Mouse (Mus musculus) heart, embryonic 11.5 days (tissue): ENCODE results near the gene Ttpal. TPM values are rescaled to one million over a fixed set of nuclear protein-coding genes. Genes with fewer than 3 reads are reported as not detected.
A peak's percentile ranks its signal among the peaks of the same experiment; 100 is the strongest.

Source experiments
- ATAC-seq: fragments of 200-750 bp; cut with Nextera tagmentation; replicated peaks from 2 replicates; pipeline ENCODE4 v1.8.0; 2017; ENCODE audit warnings: moderate library complexity; ENCODE audit not compliant: insufficient number of reproducible peaks, low FRiP score, low TSS enrichment
- H3K27ac ChIP-seq: fragments of 300-500 bp; sonication (generic); 2 replicates; pipeline ENCODE4 v1.5.1; 2014; ENCODE audit warnings: mild to moderate bottlenecking, low read depth, low read length
- H3K27me3 ChIP-seq: fragments of 300-500 bp; sonication (generic); 2 replicates; pipeline ENCODE4 v1.6.1; 2014; ENCODE audit warnings: mild to moderate bottlenecking, low read length, mixed read lengths; ENCODE audit not compliant: control insufficient read depth, insufficient read depth
- H3K36me3 ChIP-seq: fragments of 300-500 bp; sonication (generic); 2 replicates; pipeline ENCODE4 v1.6.1; 2014; ENCODE audit warnings: mild to moderate bottlenecking, low read length, moderate library complexity, mixed read lengths; ENCODE audit not compliant: control insufficient read depth, insufficient read depth
- H3K4me1 ChIP-seq: fragments of 300-500 bp; sonication (generic); 2 replicates; pipeline ENCODE4 v1.6.1; 2014; ENCODE audit warnings: low read length; ENCODE audit not compliant: control insufficient read depth, insufficient read depth
- H3K4me2 ChIP-seq: fragments of 300-500 bp; sonication (generic); 2 replicates; pipeline ENCODE4 v1.6.1; 2014; ENCODE audit warnings: mild to moderate bottlenecking, moderate library complexity
- H3K4me3 ChIP-seq: fragments of 300-500 bp; sonication (generic); 2 replicates; pipeline ENCODE4 v1.5.1; 2014; ENCODE audit warnings: low read depth, low read length
- H3K9ac ChIP-seq: fragments of 300-500 bp; sonication (generic); 2 replicates; pipeline ENCODE4 v1.6.1; 2014; ENCODE audit warnings: mild to moderate bottlenecking, low read depth, low read length, moderate library complexity
- H3K9me3 ChIP-seq: fragments of 300-500 bp; sonication (generic); replicated peaks from 2 replicates; pipeline ENCODE4 v1.6.1; 2016; ENCODE audit warnings: low read length; ENCODE audit not compliant: control insufficient read depth
- WGBS: fragments of 180-500 bp; shearing (Covaris S2); extraction: QIAGEN DNeasy Blood & Tissue Kit; methylation state at CpG from one replicate; pipeline ENCODE4 v1.1.7; 2014; ENCODE audit not compliant: insufficient replicate concordance; 5-methylcytosine and 5-hydroxymethylcytosine counted together
- polyA plus RNA-seq: library from polyadenylated mRNA; unstranded; fragments of >200 nt; fragmentation: Nextera tagmentation; extraction: Ambion mirVana; gene quantifications from 2 replicates; pipeline ENCODE4 v1.2.1, GENCODE M21; 2014

Ttpal gene
- 28.2 TPM in 2 replicates for polyA plus RNA-seq

DNA sequence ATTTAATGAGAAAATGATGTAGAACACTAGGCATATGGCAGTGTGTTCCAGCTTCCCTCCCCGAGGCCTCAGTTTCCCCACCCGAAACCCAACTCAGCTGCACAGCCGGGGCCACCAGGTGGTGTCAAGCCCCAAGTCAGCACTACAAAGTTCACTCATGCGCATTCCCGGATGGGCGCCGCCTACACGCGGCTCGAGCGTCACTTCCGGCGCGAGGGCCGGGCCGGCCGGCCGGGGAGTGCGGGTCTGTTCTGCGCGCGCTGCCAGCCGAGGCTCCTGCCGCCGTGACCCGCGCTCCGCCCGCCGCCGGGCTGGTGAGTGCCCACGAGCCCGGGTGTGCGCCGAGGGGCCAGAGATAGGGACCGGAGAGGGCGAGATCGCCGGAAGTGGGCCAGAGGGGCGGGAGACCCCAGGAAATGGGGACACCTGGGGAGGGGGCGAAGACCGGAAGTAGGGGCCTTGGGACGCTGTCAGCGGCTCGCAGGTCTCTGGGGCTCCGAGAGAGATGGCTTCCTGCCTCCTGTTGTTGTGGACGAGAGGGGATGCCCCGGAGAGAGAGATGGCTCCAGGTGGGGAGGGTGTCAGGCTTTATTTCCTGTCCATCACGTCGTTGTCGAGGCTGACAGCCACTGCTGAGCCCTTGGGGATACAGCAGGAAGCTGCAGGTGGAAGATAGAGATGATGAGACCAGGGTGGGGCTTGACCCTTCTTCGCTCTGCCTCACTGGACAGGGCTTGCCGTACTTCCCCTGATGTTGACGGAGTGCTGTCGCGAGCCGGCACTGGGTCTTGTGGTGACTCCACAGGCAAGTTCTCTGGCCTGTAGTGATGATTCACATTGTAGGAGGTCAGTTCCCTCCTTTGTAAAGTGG is at the start of gene Ttpal:
Ttpal (plus strand) TSS at position 214 of the 871 bp plus-strand sequence.
- Histone ChIP-seq H3K4me2 (peak within 1 kb of the TSS; percentile 99), H3K4me1 (peaks cover 9% of the 10 kb centered on the region; the same call in 1 of the 2 replicates), H3K9ac (peak within 1 kb of the TSS; percentile 97), H3K27me3 (no peaks in the 10 kb centered on the region), H3K27ac (peak within 1 kb of the TSS; percentile 78), H3K36me3 (no peaks in the 10 kb centered on the region), H3K9me3 (no peaks in the 10 kb centered on the region), H3K4me3 (peak within 1 kb of the TSS; percentile 85)
- peak; percentile 87 for ATAC-seq
- WGBS = 1% methylated on average over 57 of the region's 57 CpGs

GRCm38 (mm10) chr2:163552518-163552929 is 49.6 kb upstream of the Ttpal start:
- H3K9ac ChIP-seq = no peak overlapping the region
- H3K27me3 ChIP-seq = peaks cover 27% of the 10 kb centered on the region
- no peak overlapping the region for H3K4me2 ChIP-seq
- 0 out of 2 replicates have a peak, but pooled peaks cover 7% of the 10 kb centered on the region for H3K4me1 ChIP-seq
- no peaks in the 10 kb centered on the region for H3K36me3 ChIP-seq
- H3K27ac ChIP-seq = no peak overlapping the region
- WGBS = 63% methylated on average over 8 of the region's 8 CpGs
- ATAC-seq = no peak
- no peak overlapping the region for H3K4me3 ChIP-seq
- H3K9me3 ChIP-seq = no peaks in the 10 kb centered on the region

DNA sequence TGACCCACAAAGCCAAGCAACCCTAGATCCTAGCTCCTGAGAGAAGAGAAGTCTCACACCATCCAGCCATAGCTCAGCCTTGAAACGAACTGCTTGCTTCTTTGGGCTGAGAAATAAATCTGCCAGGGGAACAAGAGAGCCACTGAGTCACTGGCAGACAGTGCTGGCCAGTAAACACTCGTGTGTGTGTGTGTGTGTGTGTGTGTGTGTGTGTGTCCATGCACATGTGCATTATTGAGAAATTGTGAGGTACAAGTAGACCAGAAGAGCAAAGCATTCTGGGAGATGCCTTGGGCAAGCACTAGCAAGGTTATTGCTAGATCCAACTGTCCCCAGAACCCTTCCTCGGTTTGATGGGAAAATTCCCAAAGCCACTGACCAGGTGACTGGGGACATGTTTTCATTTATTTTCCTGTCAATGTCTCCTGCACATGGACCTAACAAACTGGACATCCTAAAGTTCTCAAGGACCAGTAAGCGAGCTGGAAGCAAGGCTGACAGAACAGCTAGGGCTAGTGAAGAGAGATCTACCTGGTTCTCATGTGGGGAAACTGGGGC is 47.6 kb upstream of the Ttpal start:
- H3K27me3 ChIP-seq = peaks cover 30% of the 10 kb centered on the region
- WGBS = 70% methylated on average over 4 of the region's 4 CpGs
- ATAC-seq = no peak

DNA sequence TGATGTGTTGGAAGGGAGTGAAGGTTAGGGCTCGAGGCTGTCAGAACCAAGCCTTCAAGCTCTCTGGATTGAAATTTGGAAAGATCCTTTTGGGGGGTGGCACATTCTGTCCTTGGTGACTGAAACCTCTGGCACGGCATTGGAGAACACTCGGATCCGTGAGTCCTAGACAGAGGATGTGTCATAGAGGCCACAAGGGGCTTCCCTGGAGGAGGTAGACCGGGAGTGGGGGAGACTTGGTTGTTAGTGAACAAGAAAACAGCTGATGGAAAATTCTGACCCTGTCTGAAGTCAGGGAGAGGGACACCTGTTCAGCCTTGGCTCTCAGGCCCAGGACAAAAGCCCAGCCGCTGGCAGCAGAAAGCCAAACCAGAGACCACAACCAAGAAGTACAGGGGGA is 47.1 kb upstream of the Ttpal start:
- H3K27ac ChIP-seq = no peak overlapping the region
- WGBS = 65% methylated on average over 6 of the region's 6 CpGs
- peaks cover 28% of the 10 kb centered on the region for H3K27me3 ChIP-seq
- H3K4me3 ChIP-seq = no peak overlapping the region
- H3K9ac ChIP-seq = no peak overlapping the region
- ATAC-seq = no peak
- no peaks in the 10 kb centered on the region for H3K36me3 ChIP-seq
- no peaks in the 10 kb centered on the region for H3K9me3 ChIP-seq
- H3K4me1 ChIP-seq = 0 out of 2 replicates have a peak, but pooled peaks cover 7% of the 10 kb centered on the region
- H3K4me2 ChIP-seq = no peak overlapping the region

More for the DNA sequence above, 47.6 kb upstream of the Ttpal start:
- Histone ChIP-seq H3K4me1 (0 out of 2 replicates have a peak, but pooled peaks cover 7% of the 10 kb centered on the region), H3K36me3 (no peaks in the 10 kb centered on the region), H3K4me3 (no peak overlapping the region), H3K9ac (no peak overlapping the region), H3K9me3 (no peaks in the 10 kb centered on the region), H3K27ac (no peak overlapping the region), H3K4me2 (no peak overlapping the region)

DNA sequence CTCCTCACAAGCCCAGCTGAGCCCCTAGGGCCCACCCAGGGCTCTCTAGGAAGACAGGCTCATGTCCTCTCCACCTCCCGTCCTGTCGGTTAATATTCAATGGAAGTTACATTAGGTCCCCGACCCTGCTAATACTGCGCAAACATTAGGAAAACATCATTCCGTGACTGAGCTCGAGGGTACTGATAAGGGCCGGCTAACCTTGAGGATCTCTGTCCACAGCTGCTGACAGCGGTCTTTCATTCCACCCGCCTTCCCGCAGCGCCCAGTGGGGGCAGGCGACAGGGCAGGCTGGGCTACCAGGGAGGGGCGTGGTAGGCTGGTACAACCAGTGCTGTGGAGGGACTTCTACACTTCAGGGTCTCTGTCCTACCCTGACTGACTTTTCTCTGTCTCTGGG is 46.7 kb upstream of the Ttpal start:
- WGBS = 18% methylated on average over 13 of the region's 13 CpGs
- Histone ChIP-seq H3K4me2 (no peak overlapping the region), H3K27ac (no peak overlapping the region), H3K27me3 (peaks cover 31% of the 10 kb centered on the region), H3K9me3 (no peaks in the 10 kb centered on the region), H3K36me3 (no peaks in the 10 kb centered on the region), H3K4me1 (0 out of 2 replicates have a peak, but pooled peaks cover 7% of the 10 kb centered on the region), H3K9ac (no peak overlapping the region), H3K4me3 (no peak overlapping the region)
- no peak; the same call in 1 of the 2 replicates for ATAC-seq

DNA sequence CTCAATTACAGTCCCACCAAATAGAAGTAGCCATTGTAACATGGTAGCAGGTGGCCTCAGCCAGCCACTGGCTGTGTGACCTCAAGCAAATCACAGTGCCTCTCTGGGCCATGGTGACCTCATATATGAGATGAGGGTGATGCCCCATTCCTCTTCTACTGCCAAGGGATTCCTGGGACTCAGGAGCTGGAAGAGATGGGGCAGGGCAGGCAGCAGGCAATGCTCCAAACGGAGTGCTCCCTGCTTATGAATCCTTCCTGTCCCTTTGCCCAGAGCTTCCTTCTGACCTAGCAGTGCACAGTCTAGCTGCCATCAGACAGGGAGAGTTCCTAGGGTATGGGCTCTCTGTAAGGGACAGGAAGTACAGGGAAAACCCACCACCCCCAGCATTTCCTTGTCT is 43.6 kb upstream of the Ttpal start:
- Histone ChIP-seq H3K27ac (no peak overlapping the region), H3K4me3 (no peak overlapping the region), H3K36me3 (no peaks in the 10 kb centered on the region), H3K4me2 (no peak overlapping the region), H3K27me3 (peaks cover 30% of the 10 kb centered on the region), H3K9ac (no peak overlapping the region), H3K9me3 (no peaks in the 10 kb centered on the region), H3K4me1 (0 out of 2 replicates have a peak, but pooled peaks cover 7% of the 10 kb centered on the region)
- WGBS = 67% methylated on average over 1 of the region's 1 CpGs
- ATAC-seq = no peak

DNA sequence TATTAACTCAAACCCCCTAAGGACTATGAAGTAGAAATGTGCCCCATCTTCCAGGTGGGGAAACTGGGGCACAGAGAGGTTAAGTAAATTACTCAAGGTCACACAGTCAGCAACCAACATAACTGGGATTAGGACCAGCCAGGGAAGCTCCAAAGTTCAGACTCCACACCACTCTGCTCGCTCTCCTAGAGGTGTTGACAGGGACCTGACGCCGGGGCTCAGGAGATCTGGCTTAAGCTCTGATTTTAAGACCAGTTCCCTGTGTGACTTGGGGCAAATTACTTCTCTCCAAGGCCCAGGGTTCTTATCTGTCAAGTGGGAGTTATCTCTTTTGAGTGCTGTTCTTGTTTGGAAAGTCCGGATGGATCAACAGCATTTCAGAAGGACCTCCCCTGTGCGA is 42.9 kb upstream of the Ttpal start:
- Histone ChIP-seq H3K4me3 (no peak overlapping the region), H3K4me1 (0 out of 2 replicates have a peak, but pooled peaks cover 7% of the 10 kb centered on the region), H3K4me2 (no peak overlapping the region), H3K9me3 (no peaks in the 10 kb centered on the region), H3K27ac (no peak overlapping the region), H3K27me3 (peaks cover 36% of the 10 kb centered on the region), H3K9ac (no peak overlapping the region), H3K36me3 (no peaks in the 10 kb centered on the region)
- WGBS = 22% methylated on average over 5 of the region's 5 CpGs
- ATAC-seq = no peak

- WGBS = 73% methylated on average over 3 of the region's 3 CpGs
- Histone ChIP-seq H3K36me3 (no peaks in the 10 kb centered on the region), H3K4me2 (no peak overlapping the region), H3K9me3 (no peaks in the 10 kb centered on the region), H3K4me3 (no peak overlapping the region), H3K9ac (no peak overlapping the region), H3K4me1 (0 out of 2 replicates have a peak, but pooled peaks cover 6% of the 10 kb centered on the region), H3K27me3 (peaks cover 35% of the 10 kb centered on the region), H3K27ac (no peak overlapping the region)
- no peak for ATAC-seq
These were observed 41.9 kb upstream of the Ttpal start for GRCm38 (mm10) chr2:163560247-163560646.
